Mouse (Mus musculus): ENCODE measurements around the gene Slc8a2.

The Slc8a2 gene

DNA sequence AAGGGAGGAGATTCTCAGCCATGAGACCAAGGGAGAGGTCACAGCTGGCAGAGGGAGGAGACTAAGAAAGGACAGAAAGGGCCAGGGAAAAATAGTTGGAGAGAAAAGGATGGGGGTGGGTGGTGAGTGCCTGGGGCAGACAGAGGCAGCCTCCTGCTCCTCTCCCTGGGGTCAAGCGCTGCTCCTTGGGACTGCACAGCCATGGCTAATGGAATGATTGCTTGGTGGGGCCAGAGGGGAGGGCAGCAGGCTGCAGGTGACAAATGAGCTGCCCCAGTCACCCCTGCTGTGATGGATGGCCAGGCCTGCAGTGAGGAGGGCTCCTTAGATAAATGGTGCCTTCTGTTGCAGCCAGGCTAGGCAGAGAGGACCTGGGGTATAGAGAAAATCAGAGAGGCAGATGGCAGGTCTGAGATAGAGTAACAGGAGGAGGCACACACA lies 42.5 kb downstream of the Slc8a2 start:
- no peak for DNase-seq (ENCODE audit: low read depth)

DNA sequence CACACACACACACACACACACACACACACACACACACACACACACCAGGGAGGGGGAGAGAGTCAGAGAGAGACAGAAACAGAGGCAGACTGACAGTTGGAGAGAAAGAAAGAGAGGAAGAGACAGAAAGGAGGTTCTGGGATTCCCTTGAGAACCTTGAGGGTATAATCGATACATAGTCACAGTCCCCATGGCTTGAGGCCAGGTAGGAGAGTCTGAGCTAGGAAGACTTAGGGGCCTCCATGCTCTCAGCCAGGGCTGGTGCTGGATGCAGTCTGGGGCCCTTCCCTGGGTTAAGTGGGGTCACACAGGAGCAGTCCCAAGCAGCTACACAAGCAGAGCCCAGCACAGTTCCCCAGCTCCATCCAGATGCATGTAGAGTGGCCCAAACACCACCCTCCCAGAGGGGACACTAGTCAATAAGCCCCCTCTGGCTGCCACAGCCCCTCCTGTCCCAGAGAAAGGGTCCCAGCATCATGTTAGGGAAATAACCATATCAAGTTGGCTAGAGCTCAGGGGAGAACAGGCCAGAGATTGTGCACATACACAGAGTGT lies 43.0 kb downstream of the Slc8a2 start:
- no peak for DNase-seq (ENCODE audit: low read depth)

DNA sequence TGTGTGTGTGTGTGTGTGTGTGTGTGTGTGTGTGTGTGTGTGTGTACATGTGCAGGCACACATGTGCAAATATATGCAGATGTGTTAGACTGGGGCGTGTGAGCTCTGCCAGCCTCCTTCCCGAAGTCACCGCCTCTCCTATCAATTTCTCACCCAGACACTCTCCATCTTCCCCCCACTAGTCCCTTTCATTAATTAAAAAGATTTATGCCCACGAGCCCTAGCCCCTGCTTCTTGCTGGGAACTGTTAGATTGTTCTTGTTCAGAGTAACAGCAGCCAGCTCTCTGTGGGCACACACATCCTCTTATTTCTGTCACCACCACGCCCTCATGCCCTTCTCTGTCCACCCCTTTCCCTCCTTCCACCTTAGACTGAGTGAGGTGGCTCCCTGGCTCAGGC lies 43.5 kb downstream of the Slc8a2 start:
- DNase-seq (ENCODE audit: low read depth) = no peak

DNA sequence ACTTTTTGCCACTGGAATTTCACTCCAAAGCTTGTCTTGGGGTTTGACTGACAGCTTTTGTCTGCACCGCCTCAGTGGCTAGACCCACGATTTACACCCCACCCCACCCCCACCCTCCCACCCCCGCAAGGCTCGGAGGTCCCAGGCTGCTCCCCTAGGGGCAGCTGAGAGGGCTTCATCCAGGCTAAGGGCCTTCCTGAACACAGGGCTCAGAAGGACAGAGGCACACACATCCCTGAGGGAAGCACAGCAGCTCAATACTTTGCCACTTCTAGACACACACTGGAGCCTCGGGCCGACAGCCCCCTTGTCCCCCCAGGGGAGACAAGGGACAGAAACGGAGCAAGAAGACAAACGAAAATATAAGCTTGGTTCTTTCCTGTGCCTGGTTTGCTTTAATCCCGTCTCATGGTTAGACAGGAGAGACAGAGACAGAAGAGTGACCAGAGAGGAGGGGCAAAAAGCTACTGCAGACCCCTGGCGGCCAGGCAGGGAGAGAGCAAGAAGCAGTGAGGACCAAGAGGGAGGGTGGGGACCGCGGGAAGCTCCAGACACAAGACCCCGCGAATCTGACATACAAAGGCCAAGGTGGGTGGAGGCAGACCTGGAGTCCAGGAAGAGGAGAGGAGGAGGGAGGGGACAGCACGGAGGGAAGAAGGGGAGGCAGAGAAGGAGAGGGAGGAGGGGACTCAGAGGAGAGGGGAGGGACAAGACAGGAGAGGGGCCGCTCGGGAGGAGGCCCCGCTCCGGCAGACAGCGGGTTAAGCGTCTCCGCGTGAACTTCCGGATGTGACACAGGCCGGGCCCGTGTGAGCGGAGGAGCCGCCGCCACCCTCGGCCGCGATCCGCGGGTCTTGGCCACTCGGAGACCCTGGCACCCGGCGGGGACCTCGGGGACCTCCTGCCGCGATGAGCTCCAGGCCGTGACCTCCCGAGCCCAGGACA lies 45.2 kb downstream of the Slc8a2 start, which contains the start of gene Meis3:
TSS of gene Meis3 (plus strand) at position 494 of the 945 bp plus-strand sequence.
- DNase-seq (ENCODE audit: low read depth) = peak; percentile 78

DNA sequence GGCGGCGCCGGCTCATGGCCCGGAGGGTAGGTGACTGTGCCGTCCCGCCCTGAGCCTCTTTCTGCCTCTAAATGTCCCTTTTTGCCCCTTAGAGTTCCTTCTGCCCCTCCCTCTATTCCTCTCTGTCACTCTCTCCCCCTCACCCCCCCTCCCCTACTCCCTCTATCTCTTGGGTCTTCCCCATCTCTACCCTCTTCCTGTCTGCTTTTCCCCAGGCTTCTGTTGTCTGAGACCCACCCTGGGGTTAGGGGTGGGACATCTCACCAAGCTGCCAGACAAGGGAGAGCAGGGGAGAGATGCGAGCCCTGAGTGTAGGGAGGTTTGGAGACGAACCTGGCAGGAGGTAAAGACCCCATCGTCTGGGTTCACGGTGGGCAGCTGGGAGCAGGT lies 45.9 kb downstream of the Slc8a2 start:
- no peak for DNase-seq (ENCODE audit: low read depth)

DNA sequence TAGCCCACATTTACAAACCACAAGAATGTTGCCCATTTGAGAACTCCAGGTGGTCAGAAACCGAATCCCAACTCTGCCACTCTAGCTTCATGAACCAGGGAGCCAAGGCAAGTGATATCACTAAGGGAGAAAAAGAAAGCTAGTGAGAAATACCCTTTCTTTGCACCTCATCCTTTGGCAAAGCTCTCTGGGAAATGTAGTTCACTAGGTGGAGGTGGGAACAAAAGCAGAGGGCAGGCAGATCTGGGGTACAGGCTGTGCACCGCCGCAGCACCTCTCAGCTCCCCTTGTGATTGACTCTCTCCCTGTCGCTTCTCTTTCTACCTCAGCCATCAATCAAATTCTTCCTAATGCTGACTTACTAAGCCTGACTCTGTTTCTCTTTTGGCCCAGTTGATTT lies 48.5 kb downstream of the Slc8a2 start:
- DNase-seq (ENCODE audit: low read depth) = no peak

DNA sequence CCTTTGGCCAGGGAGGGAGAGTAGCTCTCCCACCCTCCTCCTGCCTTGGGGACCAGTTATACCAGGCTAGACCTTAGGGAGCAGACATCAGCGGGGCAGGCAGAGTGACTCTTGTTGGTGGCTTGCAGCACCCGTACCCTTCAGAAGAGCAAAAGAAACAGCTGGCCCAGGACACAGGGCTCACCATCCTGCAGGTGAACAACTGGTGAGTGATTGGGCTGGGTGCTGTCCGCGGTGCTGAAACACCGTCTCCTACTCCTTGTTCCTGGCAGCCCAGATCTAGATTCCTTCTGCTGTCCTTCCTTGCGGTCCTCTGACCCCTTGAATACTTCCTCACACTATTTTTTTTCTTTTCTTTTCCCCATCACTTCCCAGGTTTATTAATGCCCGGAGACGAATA lies 54.0 kb downstream of the Slc8a2 start:
- peak; percentile 81 for DNase-seq (ENCODE audit: low read depth)

DNA sequence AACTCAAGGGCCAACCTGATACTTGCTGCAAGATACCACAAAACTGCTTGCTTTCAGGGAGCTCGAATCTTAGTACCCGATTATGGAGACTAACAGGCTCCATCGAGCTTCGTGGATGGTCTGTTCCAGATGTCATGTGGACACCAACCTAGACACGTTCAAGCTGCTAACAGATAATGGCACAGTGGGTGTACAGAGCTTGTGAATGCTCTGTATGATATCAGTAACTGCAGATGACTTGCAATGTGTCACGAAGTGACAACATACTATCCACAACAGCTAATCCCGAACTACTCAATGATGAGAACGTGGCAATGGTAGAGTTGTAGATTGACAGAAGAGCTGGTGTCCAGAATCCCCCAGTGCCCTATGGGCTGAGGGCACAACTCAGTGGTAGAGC lies 57.9 kb downstream of the Slc8a2 start:
- no peak for DNase-seq (ENCODE audit: low read depth)

DNA sequence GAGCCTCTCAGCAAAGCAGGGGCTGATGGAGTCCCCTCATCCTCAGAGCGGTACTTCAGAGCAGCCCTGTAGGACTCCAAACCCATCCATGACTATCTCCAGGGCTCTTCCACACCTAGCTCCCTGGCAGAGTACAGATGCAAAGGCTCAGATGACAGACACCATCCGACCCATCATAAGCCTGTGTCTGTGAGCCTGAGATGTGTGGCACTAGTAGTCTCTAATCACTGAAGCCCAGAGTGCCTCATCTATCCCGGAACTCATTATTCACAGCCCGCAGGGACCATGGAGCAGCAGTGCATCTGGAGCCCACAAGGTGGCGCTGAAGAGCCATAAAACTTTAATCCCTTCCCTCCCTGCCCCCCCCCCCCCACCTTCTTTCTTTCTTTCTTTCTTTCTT lies 62.7 kb downstream of the Slc8a2 start:
- DNase-seq (ENCODE audit: low read depth) = peak; percentile 88

DNA sequence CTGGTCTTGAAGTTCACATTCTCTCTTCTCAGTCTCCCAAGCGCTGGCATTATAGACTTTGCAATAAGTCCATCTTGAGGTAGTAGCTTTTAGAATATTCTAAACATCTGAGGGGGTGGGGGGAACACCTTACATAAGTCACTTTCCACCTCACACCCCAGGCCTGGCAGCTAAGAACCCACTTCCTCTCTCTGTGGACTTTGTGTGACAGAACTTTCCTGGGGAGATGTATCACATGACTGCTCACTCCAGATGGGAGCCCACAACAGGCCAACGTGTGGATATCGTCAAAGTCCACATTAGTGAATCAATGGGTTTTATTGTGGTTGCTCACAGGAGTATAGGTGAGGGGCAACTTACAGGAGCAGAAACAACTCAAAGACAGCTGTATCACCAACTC lies 64.1 kb downstream of the Slc8a2 start:
- DNase-seq (ENCODE audit: low read depth) = no peak

DNA sequence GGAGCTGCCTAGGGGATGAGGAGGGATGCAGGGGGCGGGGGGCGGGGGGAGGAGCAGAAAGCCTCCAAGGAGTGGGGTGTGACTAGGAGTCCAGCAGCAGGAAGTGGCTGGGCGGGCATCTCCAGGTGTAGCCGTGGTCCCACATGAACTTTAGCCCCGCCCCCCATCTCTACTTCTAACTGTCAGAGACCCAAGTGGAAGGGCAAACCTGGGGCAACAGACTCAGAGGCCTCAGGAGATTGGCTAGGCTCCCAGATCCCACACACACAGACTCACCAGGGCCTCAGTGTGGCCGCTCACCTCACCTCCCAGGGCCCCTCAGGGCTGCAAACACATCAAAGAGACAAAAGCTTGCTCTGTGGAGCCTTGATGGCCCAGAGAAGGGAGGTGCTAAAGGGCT lies 67.0 kb downstream of the Slc8a2 start:
- peak; percentile 36 for DNase-seq (ENCODE audit: low read depth)

DNA sequence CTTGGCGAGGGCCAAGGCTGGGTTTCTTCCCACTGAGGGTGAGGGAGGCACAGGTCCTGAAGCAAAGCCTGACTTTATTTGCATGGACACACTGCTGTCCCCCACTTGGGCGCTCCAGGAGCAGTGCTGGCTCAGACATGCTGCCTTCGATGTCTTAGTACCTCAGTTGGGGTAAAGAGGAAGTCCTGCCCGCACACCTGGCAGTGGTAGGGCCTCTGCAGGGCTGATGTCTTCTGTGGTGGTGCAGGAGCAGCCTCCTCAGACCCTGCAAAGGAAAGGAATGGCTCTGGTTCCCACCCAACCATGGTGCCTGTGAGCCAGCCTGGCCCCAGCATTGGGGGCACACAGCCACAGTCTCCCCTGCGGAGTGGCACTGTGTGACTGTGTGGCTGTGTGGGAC lies 67.5 kb downstream of the Slc8a2 start:
- no peak for DNase-seq (ENCODE audit: low read depth)

DNA sequence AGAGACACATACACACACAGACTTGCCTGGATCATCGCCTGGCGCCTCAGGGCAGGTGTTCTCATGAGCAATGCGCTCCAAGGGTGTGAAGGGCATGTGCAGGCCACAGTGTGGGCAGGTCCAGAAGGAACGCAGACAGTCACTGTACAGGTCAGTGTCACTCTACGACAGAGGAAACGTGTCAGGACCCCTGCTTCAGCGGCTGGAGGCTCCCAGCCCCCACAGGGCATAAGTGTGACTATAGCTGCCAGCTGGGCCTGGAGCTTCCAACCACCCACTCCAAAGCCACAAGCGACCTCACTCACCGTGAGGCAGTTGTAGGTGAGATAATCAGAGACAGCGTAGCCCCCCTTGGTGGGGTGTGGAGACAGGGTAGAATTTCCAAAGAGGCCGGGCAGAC lies 68.9 kb downstream of the Slc8a2 start:
- no peak for DNase-seq (ENCODE audit: low read depth)

DNA sequence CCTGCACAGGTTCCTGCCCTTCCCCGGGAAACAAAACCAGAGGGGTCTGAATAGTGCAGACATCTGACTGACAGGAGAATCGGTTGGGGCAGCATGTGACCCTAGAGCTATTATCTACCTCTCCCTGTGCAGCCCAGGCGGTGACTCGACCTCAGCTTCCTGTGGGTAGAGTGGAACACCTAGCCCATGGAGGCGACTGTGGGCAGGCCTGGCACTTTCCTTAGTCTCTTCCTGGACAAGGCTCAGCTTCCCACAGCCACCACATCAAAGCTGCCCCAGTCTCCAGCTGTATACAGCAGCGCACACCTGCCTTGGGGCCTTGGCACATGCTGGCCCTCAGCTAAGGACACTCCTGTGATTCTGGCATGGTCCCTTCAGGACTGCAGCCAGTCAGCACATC lies 71.5 kb downstream of the Slc8a2 start:
- DNase-seq (ENCODE audit: low read depth) = no peak

DNA sequence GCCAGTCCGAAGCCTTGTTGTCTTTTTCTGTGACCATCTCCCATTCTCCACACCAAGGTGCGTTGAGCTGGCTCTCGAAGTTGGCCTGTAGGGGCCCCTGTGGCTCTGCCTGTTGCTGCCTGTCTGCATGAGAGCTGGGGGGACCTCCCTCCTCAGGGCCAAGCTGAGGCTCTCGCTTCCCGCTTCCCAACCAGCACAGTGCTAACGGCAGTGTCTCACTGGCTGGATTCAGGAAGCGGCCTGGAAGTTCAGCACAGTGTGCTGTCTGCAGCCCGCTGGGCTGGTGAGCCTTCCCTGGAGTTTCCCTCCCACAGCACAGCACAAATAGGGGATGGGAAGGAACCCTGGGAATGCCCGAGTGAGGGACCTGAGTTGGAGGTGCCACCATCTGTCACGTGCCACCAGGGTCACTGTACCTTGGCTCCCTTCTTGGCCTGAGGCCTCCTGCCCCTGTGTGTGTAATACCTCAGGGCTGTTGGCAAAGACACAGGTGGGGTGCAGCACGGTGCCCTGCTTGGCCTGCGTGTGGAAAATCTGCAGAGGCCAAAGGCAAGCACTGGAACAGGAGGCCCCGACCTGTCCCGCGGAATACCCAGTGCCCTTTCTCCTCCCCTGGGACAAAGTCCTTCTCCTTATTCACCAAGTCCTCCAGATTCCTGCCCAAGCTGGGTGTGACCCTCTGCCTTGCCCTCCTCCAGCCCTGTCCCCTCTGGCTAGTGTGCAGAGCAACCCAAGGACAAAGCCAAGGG lies 73.3 kb downstream of the Slc8a2 start:
- no peak for DNase-seq (ENCODE audit: low read depth)

DNA sequence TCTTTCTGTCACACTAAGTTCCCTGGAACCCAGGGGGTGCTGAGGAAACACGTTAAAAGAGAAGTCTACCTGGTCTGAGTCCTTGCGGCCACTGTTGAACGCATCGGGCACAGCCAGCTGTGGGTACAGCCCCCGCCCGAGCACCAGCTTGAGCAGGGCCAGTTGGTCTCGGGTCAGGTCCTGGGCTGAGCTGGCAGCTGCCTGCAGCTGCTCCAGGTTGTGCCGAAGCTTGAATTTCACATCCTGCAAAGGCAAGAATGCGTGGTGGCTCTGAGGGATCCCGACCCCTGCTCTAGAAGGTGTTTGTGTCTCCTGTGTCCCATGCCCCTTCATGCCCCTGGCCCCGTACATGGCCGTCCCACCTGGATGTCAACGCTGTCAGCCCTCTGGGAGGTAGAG lies 73.9 kb downstream of the Slc8a2 start:
- DNase-seq (ENCODE audit: low read depth) = no peak

DNA sequence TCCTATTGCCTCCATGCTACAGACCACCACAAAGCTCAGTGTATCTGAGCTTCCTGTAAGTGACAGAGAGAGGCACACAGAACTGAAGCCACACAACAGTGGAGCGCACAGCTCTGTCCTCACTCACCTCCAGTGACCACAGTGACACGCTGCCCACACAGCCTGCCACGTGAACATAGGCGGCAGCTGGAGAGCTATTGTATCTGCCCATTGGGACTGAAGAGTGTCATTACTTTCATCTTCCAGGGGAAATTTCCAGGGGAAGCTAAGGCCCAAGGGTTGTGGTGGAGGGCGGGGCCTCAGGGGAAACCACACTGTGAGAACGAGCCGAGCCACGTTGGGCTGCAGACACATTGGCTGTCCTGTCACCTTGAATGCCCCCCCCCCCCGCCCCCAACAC lies 75.2 kb downstream of the Slc8a2 start:
- DNase-seq (ENCODE audit: low read depth) = no peak

DNA sequence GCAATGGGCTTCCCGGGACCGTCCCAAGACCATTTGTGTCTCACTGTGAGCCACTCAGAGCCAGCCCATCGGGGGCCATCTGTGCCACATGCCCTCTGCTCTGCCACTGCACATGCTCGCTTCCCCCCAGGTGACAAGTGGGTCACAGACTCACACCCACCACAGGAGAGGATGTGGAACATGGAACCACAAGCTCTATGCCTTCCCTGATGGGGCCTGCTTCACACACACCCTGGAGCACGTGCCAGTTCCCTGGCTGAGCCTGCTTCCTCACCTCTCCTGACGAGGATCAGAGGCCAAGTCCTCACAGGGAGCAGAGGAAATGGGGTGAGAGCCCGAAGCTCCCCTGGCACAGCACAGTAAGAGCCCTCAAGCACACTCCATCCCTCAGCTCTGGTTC lies 77.5 kb downstream of the Slc8a2 start:
- no peak for DNase-seq (ENCODE audit: low read depth)

DNA sequence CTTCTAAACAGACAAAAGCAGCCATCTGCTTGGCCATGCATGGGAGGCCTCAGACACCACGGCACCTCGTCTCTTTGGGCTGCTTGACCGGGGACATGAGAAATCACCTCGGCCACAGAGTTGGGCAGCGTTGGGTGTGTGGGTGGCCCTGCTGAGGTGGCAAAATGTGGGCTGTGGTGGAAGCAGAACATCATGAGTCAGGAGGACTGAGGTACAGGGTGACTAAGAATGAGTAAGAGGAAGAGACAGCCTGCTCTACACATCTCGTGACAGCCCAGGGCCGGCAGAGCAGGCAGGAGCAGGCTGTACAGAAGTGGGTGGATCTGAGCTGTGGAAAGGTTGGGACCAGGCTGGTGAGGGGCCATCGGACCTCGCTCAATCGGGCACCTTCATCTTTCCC lies 77.9 kb downstream of the Slc8a2 start:
- DNase-seq (ENCODE audit: low read depth) = peak; percentile 70

DNA sequence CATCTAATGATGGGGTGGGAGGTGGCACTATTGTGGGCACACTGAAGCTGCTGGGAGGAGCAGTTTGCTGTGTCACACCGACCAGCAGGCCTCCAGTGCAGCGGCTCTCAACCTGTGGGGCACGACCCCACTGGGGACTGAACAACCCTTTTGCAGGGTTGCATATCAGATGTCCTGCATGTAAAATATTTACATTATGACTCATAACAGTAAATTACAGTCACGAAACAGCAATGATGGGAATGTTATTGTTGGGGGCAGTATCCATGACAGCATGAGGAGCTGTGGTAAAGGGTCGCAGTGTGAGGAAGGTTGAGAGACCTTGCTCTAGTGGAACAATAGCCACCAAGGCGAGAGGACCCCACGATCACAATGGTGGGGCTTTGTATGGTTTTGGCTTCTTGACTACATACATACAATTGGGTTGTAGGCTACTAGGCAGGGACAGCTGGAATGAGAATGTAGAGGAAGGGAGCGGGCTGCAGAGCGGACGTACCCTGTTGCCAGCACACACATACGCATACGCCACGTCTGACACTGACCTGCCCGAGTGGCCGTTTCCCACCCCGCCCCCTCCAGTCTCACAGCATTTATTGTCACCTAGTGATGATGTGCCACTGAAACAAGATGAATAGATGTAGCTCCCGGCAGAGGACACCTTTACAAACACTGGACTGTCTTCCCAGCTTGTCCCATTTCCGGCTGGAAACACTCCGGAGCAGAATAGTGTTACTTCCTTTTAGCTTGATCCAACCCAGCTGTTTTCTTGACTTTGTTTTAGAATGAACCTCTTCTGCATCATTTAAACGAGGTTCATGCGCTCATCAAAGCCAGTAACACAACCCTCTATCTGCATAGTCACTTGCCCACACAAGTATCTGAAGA lies 79.4 kb downstream of the Slc8a2 start:
- peak; percentile 70 for DNase-seq (ENCODE audit: low read depth)

Data from NIH3T3 (cell line).